Mouse (Mus musculus) embryonic fibroblast, embryonic 13.5 days (primary cell): ENCODE measurements at regions not wholly inside any gene's neighbourhood (a gene's known extent, or its start where the extent isn't known, plus 50 kb on each side); places are given as distances from the start of the nearest gene placed in this dataset.

Source experiments
- CTCF ChIP-seq: IDR thresholded peaks from 2 replicates; pipeline ENCODE4 v1.5.1; 2011; ENCODE audit warnings: mild to moderate bottlenecking, control low read depth, low read length, moderate library complexity, borderline replicate concordance; ENCODE audit not compliant: insufficient read depth
- POLR2A ChIP-seq: IDR thresholded peaks from 2 replicates; pipeline ENCODE4 v1.6.1; 2011; ENCODE audit warnings: low read depth, mild to moderate bottlenecking, control low read depth, low read length, moderate library complexity

DNA sequence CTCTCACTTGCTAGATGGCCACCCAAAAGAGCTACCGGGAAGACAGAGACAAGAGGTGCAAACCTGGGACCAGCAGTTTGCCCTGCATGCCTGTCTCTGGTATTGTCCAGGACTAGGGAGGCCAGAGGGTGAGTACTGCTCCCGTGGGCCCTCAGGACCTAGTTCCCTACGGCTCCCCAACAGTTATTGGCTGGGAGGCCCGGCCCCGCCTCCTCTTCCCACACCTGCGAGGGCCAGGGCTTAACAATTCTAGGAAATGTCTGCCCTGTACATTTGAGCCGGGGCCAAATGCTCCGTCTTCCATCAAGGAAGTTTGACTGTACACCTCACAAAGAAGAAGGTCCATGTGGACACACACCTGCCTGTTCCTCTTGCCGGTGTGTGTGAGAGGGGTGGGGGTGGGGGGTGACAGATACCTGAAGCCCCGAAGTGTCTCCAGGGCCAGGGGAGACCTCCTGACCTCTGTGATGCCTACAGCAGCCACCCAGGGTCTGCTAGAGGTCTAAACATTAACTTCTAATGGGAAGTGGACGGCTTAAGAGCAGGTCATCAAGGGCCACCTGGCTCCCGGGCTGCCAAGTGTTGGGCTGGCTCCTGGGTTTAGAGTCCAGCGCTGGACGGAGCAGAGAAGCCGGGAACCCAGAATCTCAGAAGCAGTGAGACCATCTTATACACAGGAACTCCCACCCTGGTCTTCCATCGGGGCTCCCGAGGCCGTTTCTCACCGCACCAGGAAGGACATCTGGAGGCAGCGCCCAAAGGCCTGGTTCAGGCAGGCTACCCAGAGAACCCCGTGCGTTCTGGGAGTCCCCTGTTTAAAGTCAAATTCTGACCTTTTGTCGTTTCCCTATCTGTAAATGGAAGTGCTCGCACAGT lies 146.5 kb downstream of the Vegfa start:
- no peak for TF ChIP-seq CTCF
- no peak for TF ChIP-seq POLR2A
